Mouse (Mus musculus) CD8-positive naive resting alpha-beta T cell, adult 2 months (primary cell): ENCODE data around the gene Btbd11.

Experiments
- DNase-seq, 2 experiments: peaks; one replicate each; pipeline ENCODE4 v3.0.0; 2022; ENCODE audit warnings: low read depth in 2 of 2, low spot score in 2 of 2

The Btbd11 gene

DNA sequence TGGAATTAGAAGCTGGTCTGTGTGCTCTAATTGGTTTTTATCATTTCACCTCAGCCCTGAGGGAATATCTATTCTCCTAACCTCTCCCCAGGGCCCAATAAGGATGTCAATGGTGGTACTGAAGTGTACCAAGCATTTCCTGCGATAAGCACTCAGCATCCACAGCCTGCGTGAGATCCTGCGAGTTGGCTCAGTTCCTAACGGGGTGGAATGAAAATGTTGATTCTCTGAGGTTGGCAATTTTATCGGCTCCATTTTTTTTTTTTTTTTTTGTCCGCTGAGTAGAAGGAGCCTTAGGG, 131.4 kb downstream of the Btbd11 start:
- DNase-seq: no peak

DNA sequence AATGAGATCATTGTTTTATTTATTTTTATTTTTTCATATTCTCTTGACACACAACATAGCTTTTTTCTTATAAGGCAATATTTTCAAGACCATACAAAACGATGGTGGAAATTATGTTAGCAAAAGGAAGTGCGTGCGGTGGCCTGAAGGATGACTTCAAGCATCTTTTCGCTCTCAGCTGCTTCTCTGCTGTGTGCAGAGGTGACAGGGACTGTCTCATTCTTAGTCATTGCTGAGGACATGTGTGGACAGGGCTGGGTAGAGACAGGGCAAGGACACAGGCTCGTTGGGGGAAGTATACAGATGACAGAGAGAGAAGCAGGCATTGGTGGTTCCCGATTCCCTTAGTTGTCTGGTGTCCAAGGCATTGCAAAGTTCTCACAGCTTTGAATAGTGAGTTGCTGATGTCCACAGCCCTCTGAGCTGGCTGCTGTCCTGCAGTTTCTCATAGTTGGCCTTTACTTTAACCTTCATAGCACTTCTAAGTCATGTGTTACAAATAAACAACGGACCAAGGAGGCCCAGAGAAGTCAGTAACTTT, 135.7 kb downstream of the Btbd11 start:
- no peak for DNase-seq

DNA sequence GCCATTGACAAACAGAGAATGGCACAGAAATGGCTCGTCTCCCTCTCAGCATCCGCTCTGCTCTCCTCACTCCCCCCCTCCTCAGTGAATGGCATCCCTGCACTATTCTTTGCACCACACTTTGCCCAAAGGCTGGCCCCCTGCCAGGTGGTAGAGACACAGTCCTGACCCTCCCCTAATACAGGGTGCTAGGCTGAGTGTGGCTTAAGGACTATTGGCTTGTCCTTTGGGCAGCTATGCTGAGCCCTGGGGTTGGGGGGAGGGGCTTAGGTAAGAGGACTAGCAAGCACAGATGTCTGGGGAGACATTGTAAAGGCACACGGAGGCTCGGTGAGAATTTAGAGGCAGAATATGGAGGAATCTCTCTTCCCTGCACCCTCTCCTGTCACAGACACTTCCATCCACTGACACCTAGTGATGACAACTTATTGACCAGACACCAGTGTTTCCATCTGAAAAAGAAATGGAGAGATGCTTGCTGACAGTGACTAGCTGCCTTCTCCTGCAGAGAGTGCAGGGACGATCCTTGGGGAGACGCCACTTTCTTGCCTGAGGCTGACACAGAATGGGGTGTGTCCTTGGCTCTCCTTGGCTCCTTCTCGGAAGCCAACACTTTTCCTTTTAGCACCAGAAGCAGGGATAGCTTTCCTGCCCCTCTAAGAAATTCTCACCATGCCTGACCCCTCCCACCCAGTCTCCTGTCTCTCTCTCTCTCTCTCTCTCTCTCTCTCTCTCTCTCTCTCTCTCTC, 138.8 kb downstream of the Btbd11 start:
- no peak for DNase-seq

DNA sequence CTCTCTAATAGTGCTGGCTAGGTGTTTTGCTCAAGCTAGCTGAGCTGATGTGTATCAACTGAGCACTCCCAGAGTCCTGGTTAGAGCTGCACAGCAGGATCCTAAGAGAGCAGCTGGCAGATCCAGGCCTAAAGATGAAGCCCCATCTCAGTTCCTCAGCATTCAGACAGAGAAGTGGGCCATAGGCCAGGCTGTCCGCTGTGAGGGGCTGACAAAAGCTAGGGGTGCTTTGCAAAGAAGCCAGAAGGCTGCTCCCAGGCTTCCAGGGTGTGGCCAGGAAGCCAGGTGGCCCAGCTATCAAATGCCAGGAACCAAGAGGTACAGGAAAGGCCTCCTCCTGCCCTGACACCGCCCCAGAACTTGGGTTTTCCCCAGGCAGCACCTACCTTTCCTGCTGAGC, 140.0 kb downstream of the Btbd11 start:
- no peak for DNase-seq

DNA sequence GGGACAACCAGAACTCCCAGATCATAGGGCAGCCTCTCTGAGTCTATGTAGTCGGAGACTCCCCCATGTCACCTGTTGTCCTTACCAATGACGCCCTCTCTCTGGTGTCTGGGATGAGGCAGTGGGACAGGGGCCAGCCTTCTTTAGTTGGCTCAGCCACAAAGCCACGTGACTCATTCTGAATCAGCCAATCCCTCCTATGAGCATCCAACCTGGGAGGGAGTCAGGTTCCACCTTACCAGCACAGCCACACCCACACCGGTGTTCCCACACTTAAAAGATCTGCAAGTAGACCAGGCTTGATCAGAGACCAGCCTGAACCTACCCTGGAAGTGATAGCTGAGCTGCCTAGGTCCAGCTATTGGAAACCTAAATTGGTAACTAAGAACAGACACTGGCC, 141.1 kb downstream of the Btbd11 start:
- no peak for DNase-seq

DNA sequence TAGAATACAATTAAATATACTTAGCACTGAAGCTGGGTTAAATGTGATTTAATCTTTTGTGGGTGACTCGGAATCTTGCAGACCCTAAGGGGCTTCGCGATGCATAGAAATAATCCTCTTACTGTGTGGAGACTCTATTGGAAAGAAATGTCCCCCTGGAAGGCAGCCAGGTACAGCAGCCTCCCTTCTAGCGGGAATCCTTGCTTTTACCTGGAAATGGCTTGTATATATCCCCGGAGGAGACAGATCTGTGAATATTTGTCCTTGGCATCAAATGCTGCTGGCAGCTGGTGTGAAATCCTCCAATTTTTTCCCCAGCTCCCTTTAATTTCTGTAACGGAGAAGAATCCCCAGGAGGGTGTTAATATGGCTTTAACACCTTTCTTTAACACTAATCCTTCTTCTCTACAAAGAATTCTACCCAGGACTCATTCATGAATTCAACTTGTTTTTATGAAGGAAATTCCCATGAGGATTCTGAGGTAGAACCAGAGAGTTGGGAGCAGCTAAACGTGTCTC, 146.6 kb downstream of the Btbd11 start:
- DNase-seq: no peak

DNA sequence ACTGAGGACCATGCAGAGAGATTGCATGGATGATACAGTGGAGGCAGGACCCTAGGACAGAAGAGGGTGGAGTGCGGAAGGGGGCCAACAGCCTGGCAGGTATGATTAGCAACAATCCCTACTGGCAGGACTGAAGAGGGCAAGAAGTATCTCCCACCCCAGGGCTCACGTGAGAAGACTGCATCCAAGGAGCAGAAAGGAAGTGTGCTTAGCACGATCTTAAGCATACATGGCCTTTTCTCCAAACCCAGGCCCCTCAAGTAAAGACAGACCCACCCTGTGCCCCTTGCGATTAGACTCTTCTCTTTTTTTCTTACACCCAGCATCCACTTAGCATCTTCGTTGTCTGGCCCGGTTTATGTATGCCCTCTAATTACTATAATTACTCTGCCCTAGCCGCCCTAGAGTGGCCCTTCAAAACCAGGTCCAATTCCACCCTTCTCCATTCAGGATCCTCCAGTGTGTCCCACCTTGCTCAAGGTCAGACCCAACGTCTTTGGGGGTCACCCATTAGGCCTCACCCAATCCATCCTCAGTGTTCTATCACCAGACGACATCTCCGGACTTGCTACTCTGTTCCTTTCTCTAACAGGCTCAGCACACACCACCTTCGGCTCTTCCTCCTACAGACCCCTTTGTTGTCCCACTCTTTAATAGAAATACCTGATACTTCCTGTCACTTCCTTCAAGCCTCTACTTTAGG, 151.6 kb downstream of the Btbd11 start:
- no peak for DNase-seq

DNA sequence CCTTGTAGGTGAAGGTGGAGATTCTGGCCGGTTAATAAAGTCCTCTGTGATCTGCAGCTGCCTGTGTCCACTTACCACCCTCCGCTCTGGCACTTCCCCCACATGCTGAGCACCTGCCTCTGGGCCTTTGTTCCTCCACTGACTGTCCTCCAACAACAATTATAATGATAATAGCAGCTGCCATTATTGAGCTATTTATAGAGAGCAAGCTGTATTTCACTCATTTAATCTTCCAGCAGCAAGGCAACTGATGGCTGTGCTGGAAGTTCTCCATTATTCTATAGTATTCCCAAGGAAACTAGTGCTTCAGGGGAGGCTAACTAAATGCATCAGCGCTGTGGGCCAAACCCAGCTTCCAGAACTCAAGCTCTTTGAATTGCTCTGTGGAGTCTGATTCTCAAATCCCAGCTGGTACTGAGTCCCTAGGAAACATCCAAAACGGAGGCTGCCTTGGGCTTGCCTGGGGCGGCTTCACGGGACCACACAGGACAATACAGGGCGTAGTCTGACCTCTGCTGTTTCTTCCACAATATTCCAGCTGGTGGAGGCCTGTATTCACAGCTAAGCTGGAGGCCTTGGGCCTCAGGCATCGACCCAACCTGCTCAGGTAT, 153.0 kb downstream of the Btbd11 start:
- no peak for DNase-seq

DNA sequence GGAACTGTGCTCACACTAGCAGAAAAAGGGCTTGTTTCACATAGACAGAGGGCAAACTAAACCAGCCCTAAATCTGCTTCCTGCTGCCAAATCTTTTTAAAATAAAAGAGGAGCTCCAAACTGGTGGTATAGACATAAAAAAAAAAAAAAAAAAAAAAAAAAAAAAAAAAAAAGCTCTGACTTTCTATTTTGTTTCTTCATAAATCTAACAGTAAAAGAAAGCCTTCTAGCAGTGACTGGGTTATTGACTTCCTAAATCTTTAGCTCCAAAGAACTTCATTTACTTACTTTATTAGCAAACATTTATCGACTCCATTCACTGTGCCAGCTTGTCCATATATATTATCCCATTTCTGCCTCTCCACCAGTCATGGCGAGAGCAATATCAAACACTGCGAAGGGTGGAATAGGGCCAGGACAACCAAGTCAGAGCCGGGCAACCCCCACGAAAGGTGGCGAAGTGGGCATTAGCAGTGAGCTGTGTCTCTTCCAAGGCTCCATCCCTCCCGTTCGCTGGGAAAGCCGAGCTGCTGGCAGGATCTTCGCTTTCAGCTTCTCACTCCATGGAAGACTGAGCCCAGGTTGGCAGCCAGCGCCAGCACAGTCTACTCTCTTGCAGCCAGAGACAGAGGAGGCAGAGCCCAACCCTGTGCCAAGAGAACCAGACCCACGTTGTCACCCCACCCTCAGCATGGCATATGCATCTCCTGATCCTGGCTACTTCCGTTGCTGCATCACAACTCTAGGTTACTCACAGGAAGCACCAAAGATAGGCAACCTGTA, 153.9 kb downstream of the Btbd11 start:
- DNase-seq: no peak

DNA sequence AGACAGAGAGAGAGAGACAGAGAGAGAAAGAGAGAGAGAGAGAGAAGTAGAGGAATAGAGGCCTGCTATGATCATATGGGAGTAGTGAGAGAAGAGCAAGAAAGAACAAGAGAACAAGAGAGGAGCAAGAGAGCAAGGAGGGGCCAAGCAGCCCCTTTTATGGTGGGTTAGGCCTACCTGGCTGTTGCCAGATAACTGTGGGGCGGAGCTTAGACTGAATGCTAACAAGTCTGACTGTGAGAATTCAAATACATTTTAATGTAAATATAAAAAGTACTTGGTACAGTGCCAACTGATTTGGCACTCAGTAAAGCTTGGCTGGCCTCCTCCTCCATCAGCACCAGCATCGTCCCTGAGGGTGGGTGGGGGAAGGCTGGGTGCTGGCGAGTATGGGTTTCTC, 154.9 kb downstream of the Btbd11 start:
- DNase-seq: no peak

DNA sequence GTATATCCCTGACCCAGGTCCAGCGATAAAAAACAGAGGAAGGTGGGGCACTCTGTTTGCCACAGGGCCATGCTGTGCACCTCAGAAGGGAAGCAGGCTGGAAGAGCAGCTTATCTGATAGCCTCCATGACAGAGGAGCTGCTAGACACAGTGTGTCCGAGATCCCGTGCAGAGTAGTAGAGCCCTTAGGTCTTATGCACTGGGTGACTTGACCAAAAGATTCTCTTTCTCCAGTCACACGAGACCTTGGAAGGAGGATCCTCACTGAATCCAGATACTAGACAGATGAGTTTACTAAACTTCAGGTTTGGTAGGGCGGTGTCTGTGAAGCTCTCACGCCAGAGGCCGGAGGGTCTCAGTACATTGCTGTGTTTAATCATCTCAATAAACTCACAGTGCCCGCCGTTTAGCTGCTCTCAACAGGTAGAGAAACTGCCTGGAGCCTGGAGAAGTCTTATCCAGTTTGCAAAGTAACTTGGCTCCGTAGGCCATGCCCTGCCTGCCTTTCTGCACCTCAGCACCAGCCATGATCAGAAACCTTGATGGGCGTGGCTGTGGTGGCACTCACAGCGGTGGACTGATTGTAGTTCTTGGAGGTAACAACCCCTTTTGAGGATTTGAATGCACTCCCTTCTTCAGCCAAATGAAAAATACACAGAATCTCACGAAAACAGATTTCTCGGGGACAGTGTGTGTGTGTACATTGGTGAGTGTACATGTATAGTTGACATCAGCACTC, 155.4 kb downstream of the Btbd11 start:
- DNase-seq: no peak

DNA sequence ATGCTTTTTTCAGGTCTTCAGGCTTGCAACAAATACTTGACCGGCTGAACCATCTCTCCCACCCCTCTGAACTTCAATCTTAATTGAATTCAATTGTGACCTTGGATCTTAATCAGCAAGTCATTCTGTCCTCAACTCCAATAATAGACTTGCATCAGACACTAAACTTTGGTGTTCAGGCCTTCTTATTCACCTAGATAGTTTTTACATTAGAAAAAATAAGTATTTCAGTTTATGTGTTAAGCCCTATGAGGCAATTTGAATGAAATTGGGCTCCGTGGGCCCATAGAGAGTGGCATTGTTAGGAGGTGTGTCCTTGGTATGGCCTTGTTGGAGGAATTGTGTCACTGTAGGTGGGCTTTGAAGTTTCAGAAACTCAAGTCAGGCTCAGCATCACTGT, 156.7 kb downstream of the Btbd11 start:
- no peak for DNase-seq

DNA sequence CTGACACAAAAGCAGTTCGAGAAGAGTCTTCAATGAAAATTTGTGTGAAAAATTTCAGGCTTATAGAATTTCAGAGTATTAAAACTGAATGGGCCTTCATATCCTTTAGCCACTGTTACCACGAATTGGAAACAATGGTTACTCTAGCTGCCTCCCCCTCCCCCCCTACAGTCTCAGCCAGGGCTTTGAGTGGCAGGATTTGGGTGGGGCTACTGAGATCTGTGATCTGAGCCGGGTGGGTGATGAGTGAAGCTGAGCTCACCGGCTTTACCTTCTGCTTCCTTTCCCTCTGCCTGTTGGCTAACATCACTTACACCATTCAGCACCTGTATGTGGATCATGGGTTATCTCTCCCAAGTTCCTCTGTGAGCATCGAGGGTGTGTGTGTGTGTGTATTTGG, 158.4 kb downstream of the Btbd11 start:
- DNase-seq: no peak

DNA sequence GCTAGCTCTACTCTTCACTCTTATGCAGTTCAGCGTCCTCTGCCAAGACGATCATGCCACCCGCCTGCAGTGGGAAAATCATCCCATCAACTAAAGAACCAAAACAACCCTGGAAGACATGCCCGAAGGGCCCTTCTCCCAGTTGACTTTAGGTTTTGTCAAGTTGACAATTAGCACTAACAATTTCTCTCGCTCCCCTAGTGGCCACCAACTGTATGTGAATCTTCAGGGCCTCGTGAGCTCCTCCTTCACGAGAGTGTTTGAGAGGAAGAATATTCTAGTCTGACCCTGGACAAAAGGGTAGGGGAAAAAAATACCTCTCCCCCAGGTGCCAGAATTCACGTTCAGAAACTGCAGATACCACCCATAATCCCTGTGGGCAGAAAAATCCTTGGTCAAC, 168.6 kb downstream of the Btbd11 start:
- no peak for DNase-seq

DNA sequence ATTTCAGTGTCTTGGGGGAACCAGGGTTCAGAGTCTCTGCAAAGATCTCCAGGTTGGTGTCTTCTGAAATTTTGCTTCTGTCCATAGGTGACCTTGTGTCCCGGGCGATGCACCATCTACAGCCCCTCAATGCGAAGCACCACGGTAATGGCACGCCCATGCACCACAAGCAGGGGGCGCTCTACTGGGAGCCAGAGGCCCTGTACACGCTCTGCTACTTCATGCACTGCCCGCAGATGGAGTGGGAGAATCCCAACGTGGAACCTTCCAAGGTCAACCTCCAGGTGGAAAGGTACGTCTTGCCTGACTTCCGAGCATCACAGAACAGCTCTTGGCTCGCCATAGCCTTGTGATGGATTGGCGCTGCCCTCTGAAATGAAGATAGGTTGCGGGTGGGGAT, 174.8 kb downstream of the Btbd11 start:
- no peak for DNase-seq

DNA sequence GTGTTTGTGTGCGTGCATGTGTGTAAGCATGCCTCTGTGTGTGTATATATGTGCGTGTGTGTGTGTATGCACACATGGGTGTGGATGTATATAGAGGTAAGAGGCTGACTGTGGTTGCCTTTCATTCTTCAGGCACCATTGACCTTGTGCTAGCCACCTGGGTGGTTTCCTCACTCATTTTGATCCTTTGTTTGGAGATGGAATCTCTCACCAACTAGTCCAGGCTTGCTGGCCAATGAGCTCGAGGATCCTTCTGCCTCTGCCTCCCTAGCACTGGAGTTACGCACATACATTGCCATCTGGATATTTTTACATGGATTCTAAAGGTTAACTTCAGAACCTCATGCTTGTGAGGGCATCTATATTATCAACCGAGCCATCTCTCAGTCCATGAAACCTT, 184.8 kb downstream of the Btbd11 start:
- no peak for DNase-seq

DNA sequence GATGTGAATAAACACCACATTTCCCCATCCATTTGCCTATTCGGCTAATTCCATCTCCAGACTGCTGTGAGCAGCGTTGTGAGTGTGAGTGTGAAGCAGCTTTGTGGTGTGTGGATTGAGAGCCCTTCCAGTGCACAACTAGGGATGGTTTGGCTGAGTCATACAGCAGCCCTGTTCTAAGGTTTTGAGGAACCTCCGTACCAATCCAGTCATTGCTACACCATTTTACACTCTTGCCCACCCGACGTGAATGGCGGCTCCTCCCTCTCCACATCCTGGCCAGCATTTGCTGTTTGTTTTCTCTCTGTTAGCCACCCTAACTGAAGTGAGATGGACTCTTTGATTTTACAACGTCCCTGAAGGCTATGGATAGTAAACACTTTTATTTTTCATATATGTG, 186.0 kb downstream of the Btbd11 start:
- DNase-seq: no peak

DNA sequence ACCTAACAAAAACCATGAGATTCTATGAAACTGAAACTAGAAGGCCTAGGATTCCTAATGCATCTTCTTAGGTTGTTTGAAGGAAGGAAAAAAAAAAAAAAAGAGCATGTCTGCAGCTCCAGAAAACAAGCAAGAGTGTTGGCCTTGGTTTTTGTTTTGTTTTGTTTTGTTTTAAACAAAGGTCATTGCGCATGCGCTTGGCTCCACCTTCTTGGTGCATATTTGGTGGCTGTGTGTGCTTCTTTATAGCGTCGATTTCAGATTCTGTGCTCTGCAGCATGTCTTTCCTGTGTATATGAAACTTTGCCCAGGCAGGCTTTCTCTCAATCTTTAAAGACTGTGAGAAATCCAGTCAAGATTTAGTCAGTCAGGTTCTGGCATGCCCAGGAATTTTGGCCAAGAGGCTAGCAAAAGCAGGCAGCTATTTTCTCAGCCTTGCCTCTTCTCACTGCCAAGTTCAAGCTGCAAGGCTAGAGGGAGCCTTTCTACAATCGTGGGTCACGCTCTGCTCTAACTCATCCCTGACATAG, 191.3 kb downstream of the Btbd11 start:
- DNase-seq: no peak

DNA sequence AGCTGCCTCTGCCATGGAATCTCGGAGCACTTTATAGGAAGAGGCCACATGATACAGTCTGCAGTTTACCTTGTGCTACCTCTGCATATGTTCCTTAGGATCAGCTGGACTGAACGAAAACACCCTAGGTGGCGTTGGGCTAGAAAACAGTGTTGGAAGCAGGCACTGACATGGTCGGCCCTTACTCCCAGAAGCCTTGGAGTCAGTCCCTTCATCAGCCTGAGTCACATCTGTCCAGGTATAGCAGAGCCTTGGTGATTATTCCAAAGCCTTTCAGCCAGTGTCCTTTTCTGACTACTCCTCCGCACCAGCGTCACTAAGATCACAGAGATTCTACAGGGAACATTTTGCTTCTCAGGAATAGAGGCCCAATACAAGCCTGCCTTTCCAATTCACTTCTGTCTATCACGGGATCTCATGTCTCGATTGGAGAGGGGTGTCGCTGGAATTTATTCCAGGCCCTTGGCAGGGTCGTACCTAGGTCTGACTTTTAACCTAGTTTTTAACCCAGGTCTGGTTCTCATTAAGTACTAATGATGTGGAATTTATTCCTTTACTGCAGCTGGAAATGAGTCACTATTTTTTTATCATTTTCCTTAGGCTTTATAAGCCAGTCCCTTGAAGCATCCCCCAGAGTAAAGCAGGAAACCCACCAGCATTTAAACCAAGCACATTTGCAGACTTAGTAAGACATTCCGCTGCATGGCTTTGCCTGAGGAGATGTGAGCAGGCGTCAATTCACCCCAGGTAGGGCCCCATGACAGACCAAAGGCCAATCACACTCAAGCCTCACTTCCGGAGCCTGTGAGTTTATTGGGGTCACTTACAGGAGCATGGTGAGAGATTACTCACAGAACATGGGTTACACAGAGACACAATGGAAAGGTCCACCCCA, 192.2 kb downstream of the Btbd11 start:
- no peak for DNase-seq
